In genomic region chr12:8487959-8488651, GRCm38 (mm10) we compare ENCODE assay signal across 8 mouse cellular contexts. TPM values are rescaled to one million over a fixed set of nuclear protein-coding genes. Genes with fewer than 3 reads are reported as not detected.
DNase-seq lines count a peak whose midpoint lies in the region; ATAC-seq and TF ChIP-seq lines count a peak whose summit lies in the region.

No protein-coding gene starts in this region.

- DNase-seq in heart, adult 2 months = peak; percentile 44 to 52
- no peak for DNase-seq in heart, embryonic 10.5 days (ENCODE audit: low spot score)
- DNase-seq in adipocyte (ENCODE audit: low spot score) = peak; percentile 72
- peak; percentile 74 for DNase-seq in gastrocnemius, postnatal 14 days
- peak; percentile 83 to 88 for DNase-seq in kidney, postnatal 25 days
- DNase-seq in midbrain, postnatal 0 days (ENCODE audit: low spot score) = peak; percentile 66
- DNase-seq in retina, postnatal 1 day = no peak
- DNase-seq in left cerebral cortex, postnatal 36 days (ENCODE audit: low spot score in 2 of 2) = no peak

- no peak overlapping the region for H3K4me3 ChIP-seq in heart, adult 2 months
- no peak overlapping the region for H3K4me3 ChIP-seq in heart, embryonic 10.5 days
- no peak overlapping the region for H3K4me3 ChIP-seq in midbrain, postnatal 0 days (ENCODE audit: low read depth, low read length)

- no peak overlapping the region for H3K9ac ChIP-seq in heart, adult 2 months (ENCODE audit: low read depth, low read length)
- no peak overlapping the region for H3K9ac ChIP-seq in midbrain, postnatal 0 days (replicated peaks; ENCODE audit: low read length, poor library complexity, severe bottlenecking)

- 76% methylated on average over 5 of the region's 5 CpGs for WGBS in heart, adult 2 months
- 70% methylated on average over 5 of the region's 5 CpGs for WGBS in heart, embryonic 10.5 days
- 51% methylated on average over 5 of the region's 5 CpGs for WGBS in midbrain, postnatal 0 days

- H3K9me3 ChIP-seq in heart, embryonic 10.5 days = no peaks in the 10 kb centered on the region
- H3K9me3 ChIP-seq in midbrain, postnatal 0 days (ENCODE audit: low read length) = no peaks in the 10 kb centered on the region

- no peaks in the 10 kb centered on the region for H3K36me3 ChIP-seq in heart, adult 2 months (ENCODE audit: control insufficient read depth, insufficient read depth, low read length)
- H3K36me3 ChIP-seq in heart, embryonic 10.5 days = no peaks in the 10 kb centered on the region
- no peaks in the 10 kb centered on the region for H3K36me3 ChIP-seq in midbrain, postnatal 0 days (ENCODE audit: insufficient read depth, low read length)

- no peak for TF ChIP-seq POLR2A in heart, adult 2 months (IDR thresholded peaks at IDR 0.05; ENCODE audit: insufficient read depth, low read depth, low read length)

- TF ChIP-seq EP300 in heart, adult 2 months (IDR thresholded peaks at IDR 0.05; ENCODE audit: insufficient read depth, low read depth, low read length) = no peak

- H3K27me3 ChIP-seq in heart, adult 2 months (ENCODE audit: control insufficient read depth, insufficient read depth, low read length) = no peaks in the 10 kb centered on the region
- no peaks in the 10 kb centered on the region for H3K27me3 ChIP-seq in heart, embryonic 10.5 days (ENCODE audit: insufficient read depth, poor library complexity, severe bottlenecking)
- H3K27me3 ChIP-seq in midbrain, postnatal 0 days (ENCODE audit: insufficient read depth, low read length) = no peaks in the 10 kb centered on the region

- no peaks in the 10 kb centered on the region; the same call in 1 of the 2 replicates for H3K4me1 ChIP-seq in heart, adult 2 months (ENCODE audit: control insufficient read depth, insufficient read depth, low read length)
- no peaks in the 10 kb centered on the region; the same call in 1 of the 2 replicates for H3K4me1 ChIP-seq in heart, embryonic 10.5 days
- no peaks in the 10 kb centered on the region for H3K4me1 ChIP-seq in midbrain, postnatal 0 days (ENCODE audit: insufficient read depth, low read length)

- intact Hi-C loops in heart, adult 2 months (cut with DNase I) = no loop called here
- intact Hi-C loops in gastrocnemius, postnatal 14 days (cut with DNase I; ENCODE audit: low total_unique reads) = no loop called here
- intact Hi-C loops in left cerebral cortex, postnatal 36 days (cut with DNase I) = no loop called here

- H3K79me2 ChIP-seq in heart, adult 2 months (replicated peaks; ENCODE audit: control insufficient read depth, insufficient read depth, low read length) = no peaks in the 10 kb centered on the region

- no peak overlapping the region for H3K27ac ChIP-seq in heart, adult 2 months
- no peak overlapping the region for H3K27ac ChIP-seq in heart, embryonic 10.5 days
- H3K27ac ChIP-seq in midbrain, postnatal 0 days (ENCODE audit: low read depth, low read length) = no peak overlapping the region

- no peak for TF ChIP-seq CTCF in heart, adult 2 months (IDR thresholded peaks at IDR 0.05)
- TF ChIP-seq CTCF in midbrain, postnatal 0 days (IDR thresholded peaks at IDR 0.05) = no peak

- peak; percentile 52; the same call in 1 of the 2 replicates for ATAC-seq in midbrain, postnatal 0 days (ENCODE audit: low FRiP score)

- no peak overlapping the region for H3K4me2 ChIP-seq in midbrain, postnatal 0 days (ENCODE audit: low read depth, low read length, poor library complexity, severe bottlenecking)

RNA-seq across cellular contexts. Expression of gene Rhob, which starts 11.7 kb away (rescaled TPM):
- total RNA-seq in heart, adult 2 months (2021) = 100 to 1,000 TPM; 163 to 193 TPM
- 184 and 194 TPM in 2 replicates for polyA plus RNA-seq in heart, adult 2 months (2012; rRNA removed)
- polyA plus RNA-seq in heart, embryonic 10.5 days (2016; fragmentation: Nextera tagmentation; extraction: Ambion mirVana) = 33.7 and 42.1 TPM in 2 replicates
- 10 to 100 TPM; 59.5 to 96.2 TPM for total RNA-seq in gastrocnemius, postnatal 14 days (2021)
- total RNA-seq in midbrain, postnatal 0 days (2014; rRNA removed) = 323 and 329 TPM in 2 replicates
- 74.1 and 75.1 TPM in 2 replicates for polyA plus RNA-seq in midbrain, postnatal 0 days (2015; fragmentation: Nextera tagmentation; extraction: Ambion mirVana)
- total RNA-seq in left cerebral cortex, postnatal 36 days (2021) = 100 to 1,000 TPM; 300 to 353 TPM

Comparison
In these comparisons a context has a peak if more than half of its experiments do, and no peak if none do; other contexts are left out.
1. DNase-seq: peak in heart, adult 2 months (2 of 2), adipocyte (single experiment), gastrocnemius, postnatal 14 days (single experiment), kidney, postnatal 25 days (2 of 2) and midbrain, postnatal 0 days (single experiment); none in heart, embryonic 10.5 days (single experiment), retina, postnatal 1 day (single experiment) and left cerebral cortex, postnatal 36 days (0 of 2).